Mouse (Mus musculus) liver (tissue): Measurements from ENCODE around the gene Grifin.

Experiments used
- DNase-seq: peaks from one replicate; pipeline ENCODE4 v3.0.0-alpha.2; 2020; ENCODE audit warnings: mixed read lengths

The Grifin gene

GRCm38 (mm10) chr5:140564896-140565295 is at the start of gene Grifin:
Gene Grifin, minus strand, starts transcription at chr5:140565071.
- DNase-seq = peak; percentile 86

- no peak for DNase-seq
Observed at GRCm38 (mm10) chr5:140614141-140614540, 49.3 kb upstream of the Grifin start.

- no peak for DNase-seq
Observed at GRCm38 (mm10) chr5:140612191-140612590, 47.3 kb upstream of the Grifin start.

GRCm38 (mm10) chr5:140611611-140612185 is 46.8 kb upstream of the Grifin start:
- no peak for DNase-seq

GRCm38 (mm10) chr5:140611021-140611583 is 46.2 kb upstream of the Grifin start:
- DNase-seq = peak; percentile 48

- peak; percentile 59 for DNase-seq
Observed at GRCm38 (mm10) chr5:140610273-140611011, 45.6 kb upstream of the Grifin start.

GRCm38 (mm10) chr5:140609511-140610272 is 44.8 kb upstream of the Grifin start:
- DNase-seq = peak; percentile 46

- no peak for DNase-seq
Observed at GRCm38 (mm10) chr5:140608634-140609015, 43.8 kb upstream of the Grifin start.

GRCm38 (mm10) chr5:140607836-140608633 is 43.2 kb upstream of the Grifin start:
- peak; percentile 33 for DNase-seq

GRCm38 (mm10) chr5:140607001-140607835 is 42.3 kb upstream of the Grifin start, which contains the start of gene Lfng:
Gene Lfng, plus strand, starts transcription at chr5:140607320.
- DNase-seq = peak; percentile 94

GRCm38 (mm10) chr5:140606386-140606785 is 41.5 kb upstream of the Grifin start:
- DNase-seq = no peak

- peak; percentile 3 for DNase-seq
Observed at GRCm38 (mm10) chr5:140605228-140605627, 40.4 kb upstream of the Grifin start.

GRCm38 (mm10) chr5:140604386-140604785 is 39.5 kb upstream of the Grifin start:
- DNase-seq = peak; percentile 4

- DNase-seq = no peak
Observed at GRCm38 (mm10) chr5:140602540-140602939, 37.7 kb upstream of the Grifin start.

- DNase-seq = no peak
Observed at GRCm38 (mm10) chr5:140601712-140602111, 36.8 kb upstream of the Grifin start.

GRCm38 (mm10) chr5:140599939-140600338 is 35.1 kb upstream of the Grifin start:
- no peak for DNase-seq

GRCm38 (mm10) chr5:140597787-140598186 is 32.9 kb upstream of the Grifin start:
- no peak for DNase-seq

- peak; percentile 80 for DNase-seq
Observed at GRCm38 (mm10) chr5:140596927-140597588, 32.2 kb upstream of the Grifin start.

GRCm38 (mm10) chr5:140596426-140596825 is 31.6 kb upstream of the Grifin start:
- peak; percentile 64 for DNase-seq

- DNase-seq = no peak
Observed at GRCm38 (mm10) chr5:140594846-140595245, 30.0 kb upstream of the Grifin start.
